Mouse (Mus musculus) adrenal gland, adult (tissue): ENCODE data around the gene Med13l.

Experiments
- DNase-seq, 2 experiments: peaks; one replicate each; pipeline ENCODE4 v3.0.0; 2022 to 2023; ENCODE audit warnings: low spot score in 1 of 2; ENCODE audit not compliant: inconsistent age in 2 of 2

Med13l gene

GRCm38 (mm10) chr5:118654599-118654998 is 94.1 kb downstream of the Med13l start:
- no peak for DNase-seq

GRCm38 (mm10) chr5:118655025-118655424 is 94.5 kb downstream of the Med13l start:
- no peak for DNase-seq

GRCm38 (mm10) chr5:118655428-118655827 is 94.9 kb downstream of the Med13l start:
- DNase-seq, result no peak

- DNase-seq, result no peak
Measured at GRCm38 (mm10) chr5:118655966-118656365, 95.5 kb downstream of the Med13l start.

GRCm38 (mm10) chr5:118658256-118658837 is 97.9 kb downstream of the Med13l start:
- DNase-seq, result no peak

GRCm38 (mm10) chr5:118659713-118660112 is 99.2 kb downstream of the Med13l start:
- peak; percentile 70 to 88 for DNase-seq

GRCm38 (mm10) chr5:118661751-118662150 is 101.3 kb downstream of the Med13l start:
- no peak for DNase-seq

GRCm38 (mm10) chr5:118663999-118664398 is 103.5 kb downstream of the Med13l start:
- DNase-seq, result peak in 1 of 2 experiments; percentile 65

GRCm38 (mm10) chr5:118665023-118665422 is 104.5 kb downstream of the Med13l start:
- no peak for DNase-seq

- DNase-seq, result no peak
Measured at GRCm38 (mm10) chr5:118666437-118667207, 106.1 kb downstream of the Med13l start.

GRCm38 (mm10) chr5:118667863-118668262 is 107.4 kb downstream of the Med13l start:
- no peak for DNase-seq

GRCm38 (mm10) chr5:118668931-118669330 is 108.5 kb downstream of the Med13l start:
- no peak for DNase-seq

GRCm38 (mm10) chr5:118672111-118672510 is 111.6 kb downstream of the Med13l start:
- no peak for DNase-seq

GRCm38 (mm10) chr5:118673859-118674258 is 113.4 kb downstream of the Med13l start:
- peak in 1 of 2 experiments; percentile 62 for DNase-seq

GRCm38 (mm10) chr5:118674321-118674720 is 113.8 kb downstream of the Med13l start:
- DNase-seq, result no peak

GRCm38 (mm10) chr5:118675697-118676096 is 115.2 kb downstream of the Med13l start:
- peak in 1 of 2 experiments; percentile 56 for DNase-seq

- DNase-seq, result no peak
Measured at GRCm38 (mm10) chr5:118676151-118676918, 115.9 kb downstream of the Med13l start.

- DNase-seq, result no peak
Measured at GRCm38 (mm10) chr5:118679283-118679835, 118.9 kb downstream of the Med13l start.

- no peak for DNase-seq
Measured at GRCm38 (mm10) chr5:118680853-118681252, 120.4 kb downstream of the Med13l start.

- DNase-seq, result no peak
Measured at GRCm38 (mm10) chr5:118682007-118682406, 121.5 kb downstream of the Med13l start.

GRCm38 (mm10) chr5:118685145-118685544 is 124.7 kb downstream of the Med13l start:
- no peak for DNase-seq
